Mouse (Mus musculus): ENCODE measurements at regions not wholly inside any gene's neighbourhood (a gene's known extent, or its start where the extent isn't known, plus 50 kb on each side); places are given as distances from the start of the nearest gene placed in this dataset.

DNA sequence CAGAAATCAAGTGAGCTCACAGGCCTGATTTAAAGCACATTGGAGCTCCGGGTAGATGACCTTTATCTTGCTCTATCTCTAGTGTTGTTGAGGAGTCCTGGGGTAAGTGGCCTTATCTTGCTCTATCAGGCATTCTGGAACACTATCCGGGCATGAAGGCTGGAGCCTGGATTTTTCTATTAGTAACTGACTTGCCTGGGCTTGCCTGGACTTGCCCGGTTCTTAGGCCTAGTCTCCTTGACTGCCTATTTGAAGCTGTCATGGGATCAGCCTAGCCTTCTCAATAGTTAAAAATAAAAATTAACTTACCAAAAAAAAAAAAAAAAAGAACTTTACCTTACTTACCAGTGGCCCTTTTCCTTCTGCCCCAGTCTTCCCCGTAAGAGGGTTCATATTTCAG lies 617.8 kb downstream of the Zfp706 start:
- TF ChIP-seq CTCF (IDR thresholded peaks at IDR 0.05; ENCODE audit: low read depth, low read length), result no peak
- TF ChIP-seq POLR2A (IDR thresholded peaks at IDR 0.05; ENCODE audit: extremely low read depth, insufficient read depth, low read length), result no peak

Measured in liver, adult 2 months (tissue).